Mouse (Mus musculus) retina, postnatal 1 day (tissue): ENCODE data around the gene Tpm1.

Experiments
- DNase-seq: peaks from one replicate; pipeline ENCODE4 v3.0.0-alpha.2; 2012

Tpm1 gene

GRCm38 (mm10) chr9:67024889-67025692 lies 24.1 kb downstream of the Tpm1 start:
- no peak for DNase-seq

DNA sequence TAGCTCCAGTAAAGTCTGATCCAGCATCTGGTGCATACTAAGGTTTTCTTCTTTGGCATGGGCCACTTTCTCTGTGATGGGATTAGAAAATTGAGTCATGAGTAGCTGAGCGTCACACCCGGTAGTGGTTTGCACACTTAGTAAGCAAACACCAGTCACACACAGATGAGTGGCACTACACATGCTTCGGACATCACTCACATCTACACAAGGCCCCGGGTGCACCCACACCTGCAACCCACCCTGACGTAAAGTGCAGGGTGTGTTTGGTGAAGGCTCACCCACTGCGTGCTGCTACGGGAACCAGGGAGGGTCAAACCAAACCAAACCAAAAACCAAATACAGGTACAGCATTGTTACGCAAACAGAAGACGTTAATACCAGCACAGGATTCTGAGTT lies 25.8 kb downstream of the Tpm1 start:
- no peak for DNase-seq

- DNase-seq, result no peak
Observed at GRCm38 (mm10) chr9:67020063-67020462, 29.1 kb downstream of the Tpm1 start.

- DNase-seq, result no peak
Observed at GRCm38 (mm10) chr9:67013501-67013900, 35.7 kb downstream of the Tpm1 start.

DNA sequence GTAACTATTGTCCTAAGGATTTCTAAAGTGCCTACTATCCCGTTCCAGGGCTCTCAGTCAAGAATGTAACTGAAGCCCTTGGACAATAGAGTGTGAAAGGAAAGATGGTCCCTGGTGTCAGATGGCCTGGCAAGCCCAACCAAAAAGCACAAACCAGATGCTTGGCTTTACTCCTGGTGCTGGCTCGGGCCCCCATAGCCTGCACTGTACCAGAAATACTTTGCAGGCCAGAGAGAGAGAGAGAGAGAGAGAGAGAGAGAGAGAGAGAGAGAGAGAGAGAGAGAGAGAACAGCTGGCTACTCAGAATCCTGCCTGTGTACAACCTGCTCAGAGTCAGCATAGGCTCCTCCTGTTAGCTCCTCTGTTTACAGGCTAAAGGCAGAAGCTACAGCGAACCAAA lies 36.7 kb downstream of the Tpm1 start:
- no peak for DNase-seq

DNA sequence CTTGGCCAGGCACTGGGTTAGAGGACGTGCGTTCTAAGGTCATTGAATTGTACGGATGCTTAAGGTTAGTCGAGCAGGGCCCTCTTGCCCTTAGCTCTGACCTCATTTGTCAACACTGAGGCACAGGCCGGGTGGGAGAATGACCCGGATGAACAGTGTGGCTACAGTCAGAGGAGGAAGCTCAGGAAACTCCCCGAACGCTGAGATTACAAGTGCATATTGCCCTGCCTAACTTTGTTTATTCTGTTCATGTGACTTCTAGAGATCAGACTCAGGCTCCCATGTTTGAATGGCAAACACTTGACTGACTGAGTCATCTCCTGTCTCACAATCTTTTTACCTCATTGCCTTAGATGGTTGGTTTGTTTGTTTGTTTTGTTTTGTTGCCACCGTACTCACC lies 37.7 kb downstream of the Tpm1 start:
- DNase-seq, result no peak

GRCm38 (mm10) chr9:67008781-67009180 lies 40.4 kb downstream of the Tpm1 start:
- DNase-seq, result no peak

DNA sequence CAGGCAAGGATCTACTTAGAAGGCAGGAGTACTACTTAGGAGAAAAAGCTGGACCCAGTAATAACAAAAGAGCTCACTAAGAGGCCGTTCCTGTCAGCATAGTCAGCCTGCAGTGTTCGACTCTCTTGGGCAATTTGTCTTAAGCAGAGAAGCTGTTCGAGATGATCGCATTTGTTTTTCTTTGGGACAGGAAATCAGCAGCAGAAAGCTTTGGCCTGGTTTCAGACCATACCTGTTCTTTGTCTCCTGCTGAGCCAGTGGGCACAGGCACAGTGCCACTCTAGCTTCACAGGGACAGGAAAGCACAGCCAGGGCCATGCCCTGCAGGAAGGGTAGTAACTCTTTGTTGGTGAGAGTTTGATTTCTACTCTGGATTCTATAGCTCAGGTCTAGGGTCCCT lies 42.8 kb downstream of the Tpm1 start:
- DNase-seq, result no peak

- DNase-seq, result peak; percentile 28
Observed at GRCm38 (mm10) chr9:67005161-67005742, 44.0 kb downstream of the Tpm1 start.

DNA sequence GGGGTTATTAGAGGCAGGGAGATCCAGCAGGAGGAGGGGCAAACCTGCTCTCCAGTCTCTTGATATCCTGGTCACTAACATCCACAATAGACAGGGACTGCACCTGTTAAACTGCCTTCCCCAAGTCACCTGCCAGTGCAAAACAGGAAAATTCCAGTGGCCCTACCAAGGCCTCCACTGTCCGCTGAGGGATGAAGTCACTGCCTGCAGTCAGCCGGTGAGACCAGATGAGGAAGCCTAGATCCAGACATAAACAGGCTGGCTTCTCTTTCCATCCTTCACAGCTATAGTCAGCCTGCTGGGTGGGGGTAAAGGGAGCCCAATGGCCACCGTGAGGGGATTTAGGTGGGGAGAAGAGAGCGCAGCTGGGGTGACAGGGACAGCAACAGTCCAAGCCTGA lies 45.5 kb downstream of the Tpm1 start:
- DNase-seq, result no peak

GRCm38 (mm10) chr9:67003156-67003555 lies 46.0 kb downstream of the Tpm1 start:
- peak; percentile 32 for DNase-seq

GRCm38 (mm10) chr9:67001506-67001905 lies 47.7 kb downstream of the Tpm1 start:
- DNase-seq, result no peak

GRCm38 (mm10) chr9:67001050-67001449 lies 48.2 kb downstream of the Tpm1 start:
- DNase-seq, result peak; percentile 89

GRCm38 (mm10) chr9:66999698-67000097 lies 49.5 kb downstream of the Tpm1 start:
- no peak for DNase-seq

- no peak for DNase-seq
Observed at GRCm38 (mm10) chr9:66991750-66992410, 57.3 kb downstream of the Tpm1 start.

- no peak for DNase-seq
Observed at GRCm38 (mm10) chr9:66991021-66991749, 58.0 kb downstream of the Tpm1 start.

- no peak for DNase-seq
Observed at GRCm38 (mm10) chr9:66990046-66990445, 59.2 kb downstream of the Tpm1 start.

DNA sequence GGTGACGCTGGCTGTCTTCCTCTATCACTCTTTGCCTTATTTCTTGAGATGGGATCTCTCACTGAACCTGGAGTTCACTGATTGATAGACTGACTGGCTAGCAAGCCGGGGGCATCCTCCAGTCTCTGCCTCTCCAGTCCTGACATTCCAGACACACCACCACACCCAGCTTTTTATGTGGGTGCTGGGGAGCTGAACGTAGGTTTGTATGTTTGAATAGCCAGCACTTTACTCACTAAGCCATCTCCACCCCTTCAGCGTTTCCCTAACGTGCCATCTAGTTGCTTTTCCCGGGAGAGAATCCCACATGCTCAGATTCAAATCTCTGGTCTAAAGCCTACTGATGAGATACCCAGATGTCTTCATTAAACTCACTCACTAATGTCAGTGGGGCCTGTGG lies 59.6 kb downstream of the Tpm1 start:
- no peak for DNase-seq

- no peak for DNase-seq
Observed at GRCm38 (mm10) chr9:66988888-66989414, 60.3 kb downstream of the Tpm1 start.

DNA sequence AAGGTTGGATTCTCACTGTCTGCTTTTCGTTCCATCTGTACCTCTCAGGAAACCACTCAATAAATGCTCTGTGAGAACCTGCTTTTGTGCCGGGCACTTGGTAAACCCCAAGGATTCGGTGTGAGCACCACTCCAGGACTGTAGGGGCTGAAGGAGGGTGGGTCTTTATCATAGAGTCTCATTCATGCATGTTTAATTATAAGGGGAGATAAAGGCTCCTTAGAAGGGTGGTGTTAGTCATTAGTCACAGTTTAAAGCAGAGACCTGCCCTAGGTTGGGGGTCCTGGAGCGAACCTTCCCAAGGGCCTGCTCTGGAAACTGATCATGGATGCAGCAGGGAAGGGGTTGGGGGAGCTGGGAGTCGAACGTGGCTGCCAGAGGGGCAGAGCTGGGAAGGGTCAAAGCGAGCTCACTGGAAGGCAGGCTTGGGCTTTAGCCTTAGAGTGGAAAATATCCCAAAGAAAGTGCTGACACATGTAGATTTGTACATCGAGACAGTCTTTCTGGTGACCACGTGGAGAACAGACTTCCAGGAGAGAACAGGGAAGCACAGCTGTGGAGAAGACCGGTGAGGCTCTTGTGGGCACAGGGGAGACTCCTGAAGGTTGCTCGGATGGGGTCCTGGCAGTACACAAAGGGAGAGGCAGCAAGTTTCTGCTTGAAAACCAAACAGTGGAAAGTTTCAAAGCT lies 60.9 kb downstream of the Tpm1 start:
- no peak for DNase-seq

GRCm38 (mm10) chr9:66985377-66985776 lies 63.8 kb downstream of the Tpm1 start:
- DNase-seq, result no peak

GRCm38 (mm10) chr9:66982085-66982484 lies 67.1 kb downstream of the Tpm1 start:
- no peak for DNase-seq

- DNase-seq, result peak; percentile 80
Observed at GRCm38 (mm10) chr9:66980458-66980857, 68.7 kb downstream of the Tpm1 start.
